Mouse (Mus musculus) embryonic facial prominence, embryonic 10.5 days (tissue): Measurements from ENCODE around the gene Synj1. TPM values are rescaled to one million over a fixed set of nuclear protein-coding genes. Genes with fewer than 3 reads are reported as not detected.

Experiments
- DNase-seq: peaks from one replicate; pipeline ENCODE4 v3.0.0-alpha.2; 2017; ENCODE audit warnings: low spot score
- H3K27ac ChIP-seq: fragments of 300-500 bp; sonication (generic); replicated peaks from 2 replicates; pipeline ENCODE4 v1.5.1; 2016; ENCODE audit warnings: mild to moderate bottlenecking
- H3K27me3 ChIP-seq: fragments of 300-500 bp; sonication (generic); replicated peaks from 2 replicates; pipeline ENCODE4 v1.6.1; 2016; ENCODE audit warnings: low read depth, mild to moderate bottlenecking; ENCODE audit not compliant: poor library complexity, severe bottlenecking
- H3K36me3 ChIP-seq: fragments of 300-500 bp; sonication (generic); replicated peaks from 2 replicates; pipeline ENCODE4 v1.6.1; 2016; ENCODE audit warnings: mild to moderate bottlenecking, moderate library complexity
- H3K4me1 ChIP-seq: fragments of 300-500 bp; sonication (generic); 2 replicates; pipeline ENCODE4 v1.6.1; 2016
- H3K4me3 ChIP-seq: fragments of 300-500 bp; sonication (generic); 2 replicates; pipeline ENCODE4 v1.5.1; 2016; ENCODE audit warnings: mild to moderate bottlenecking, moderate library complexity
- H3K9me3 ChIP-seq: fragments of 300-500 bp; sonication (generic); 2 replicates; pipeline ENCODE4 v1.6.1; 2016; ENCODE audit warnings: mild to moderate bottlenecking
- WGBS: fragments of 180-500 bp; shearing (Covaris S2); methylation state at CpG from one replicate; pipeline ENCODE4 v1.1.7; 2016; 5-methylcytosine and 5-hydroxymethylcytosine counted together
- polyA plus RNA-seq: library from polyadenylated mRNA; unstranded; fragments of >200 nt; fragmentation: Nextera tagmentation; extraction: Ambion mirVana; gene quantifications from 2 replicates; pipeline ENCODE4 v1.2.1, GENCODE M21; 2016

Synj1 gene
- polyA plus RNA-seq, 1 experiment from 2014 or later = 11.6 TPM

DNA sequence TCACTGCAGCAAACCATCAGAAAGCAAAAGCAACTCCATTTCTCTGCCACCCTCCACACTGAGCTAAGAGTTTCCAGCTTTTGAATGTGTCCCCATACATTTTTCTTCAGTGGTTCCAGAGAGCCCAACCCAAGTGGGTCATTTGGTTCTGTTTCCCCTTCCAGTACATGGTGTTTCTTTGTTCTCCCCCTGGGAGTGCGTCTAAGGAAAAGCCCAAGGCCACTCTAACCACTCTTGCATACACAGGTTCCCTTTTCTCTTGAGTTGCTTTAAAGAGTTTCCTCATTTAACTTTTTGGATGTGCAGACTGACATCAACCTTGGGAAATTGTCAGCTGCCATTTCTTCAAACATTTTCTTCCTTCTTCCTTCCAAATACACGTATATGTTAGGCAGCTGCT, 10.0 kb downstream of the Synj1 start:
- no peaks in the 10 kb centered on the region for H3K27me3 ChIP-seq
- H3K27ac ChIP-seq = no peak overlapping the region
- WGBS = 88% methylated on average over 2 of the region's 2 CpGs
- H3K9me3 ChIP-seq = no peaks in the 10 kb centered on the region
- no peak for DNase-seq
- H3K36me3 ChIP-seq = 0 out of 2 replicates have a peak, but pooled peaks cover 5% of the 10 kb centered on the region
- H3K4me1 ChIP-seq = no peaks in the 10 kb centered on the region
- H3K4me3 ChIP-seq = no peak overlapping the region

DNA sequence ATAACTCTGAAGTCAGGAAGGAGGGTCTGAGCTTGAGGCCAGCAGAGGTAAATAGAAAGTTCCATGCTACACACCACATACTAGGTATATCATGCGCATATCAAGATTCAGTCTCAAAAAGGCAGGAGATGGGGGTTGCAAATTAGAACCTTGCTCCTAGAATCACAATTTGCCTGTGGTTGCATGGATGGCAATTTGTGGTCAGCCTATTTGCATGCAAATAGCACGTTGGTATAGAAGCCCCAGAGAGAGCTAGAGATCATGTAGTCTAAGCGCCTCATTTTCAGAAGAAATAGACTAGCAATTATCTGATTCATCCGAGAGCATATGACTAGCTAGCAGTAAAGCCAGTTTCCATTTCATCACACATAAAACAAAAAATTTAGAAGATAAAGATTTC, 11.3 kb downstream of the Synj1 start:
- Histone ChIP-seq H3K36me3 (0 out of 2 replicates have a peak, but pooled peaks cover 5% of the 10 kb centered on the region), H3K27ac (no peak overlapping the region), H3K9me3 (no peaks in the 10 kb centered on the region), H3K27me3 (no peaks in the 10 kb centered on the region), H3K4me3 (no peak overlapping the region), H3K4me1 (peaks cover 5% of the 10 kb centered on the region; the same call in 1 of the 2 replicates)
- 80% methylated on average over 4 of the region's 4 CpGs for whole genome bisulfite sequencing
- DNase-seq = no peak

- H3K27me3 ChIP-seq = no peaks in the 10 kb centered on the region
- H3K27ac ChIP-seq = no peak overlapping the region
- no peaks in the 10 kb centered on the region for H3K9me3 ChIP-seq
- H3K4me1 ChIP-seq = peaks cover 5% of the 10 kb centered on the region; the same call in 1 of the 2 replicates
- H3K36me3 ChIP-seq = no peaks in the 10 kb centered on the region
- no peak overlapping the region for H3K4me3 ChIP-seq
- DNase-seq = no peak
- WGBS = 92% methylated on average over 3 of the region's 3 CpGs
Observed at GRCm38 (mm10) chr16:90997822-90998221, 13.3 kb downstream of the Synj1 start.

DNA sequence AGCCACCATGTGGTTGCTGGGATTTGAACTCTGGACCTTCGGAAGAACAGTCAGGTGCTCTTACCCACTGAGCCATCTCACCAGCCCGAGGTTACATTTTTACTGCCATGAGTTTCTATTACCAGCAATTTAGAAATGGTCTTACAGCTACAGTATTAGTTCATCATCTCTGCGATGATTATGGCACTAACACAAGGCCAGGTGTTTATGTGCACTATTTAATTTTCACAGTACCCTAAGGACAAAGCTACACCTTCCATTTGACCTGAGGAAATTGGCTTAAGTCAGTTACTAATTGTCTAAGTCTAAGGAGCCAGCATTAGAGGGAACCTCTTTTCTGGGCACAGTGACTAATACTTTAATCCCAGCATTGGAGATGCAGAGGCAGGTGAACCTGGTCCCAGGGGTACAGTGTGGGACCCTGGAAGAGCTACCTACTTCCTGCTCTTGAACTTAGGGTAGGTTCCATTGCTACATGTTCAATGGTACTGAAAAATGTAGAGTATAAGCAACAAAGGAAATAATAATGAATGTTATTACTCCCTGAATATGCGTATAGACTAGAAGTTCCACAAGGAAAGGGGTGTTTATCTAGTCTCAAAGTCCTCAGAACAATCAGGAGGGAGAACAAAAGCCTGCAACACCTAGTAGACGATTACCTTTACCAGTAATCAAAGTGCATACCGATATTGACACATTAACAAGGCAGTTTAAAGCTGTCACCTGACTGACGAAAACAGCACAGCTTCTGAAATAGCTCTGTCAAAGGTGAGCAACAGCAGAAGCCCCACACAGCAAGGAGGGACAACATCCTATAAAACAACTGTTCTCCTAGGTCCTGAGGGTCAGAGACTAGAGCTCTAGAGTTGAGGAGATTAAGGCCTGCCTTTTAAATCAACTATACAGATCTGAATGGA, 14.5 kb downstream of the Synj1 start:
- Histone ChIP-seq H3K27ac (no peak overlapping the region), H3K4me3 (no peak overlapping the region), H3K36me3 (no peaks in the 10 kb centered on the region), H3K4me1 (peaks cover 5% of the 10 kb centered on the region; the same call in 1 of the 2 replicates), H3K27me3 (no peaks in the 10 kb centered on the region), H3K9me3 (no peaks in the 10 kb centered on the region)
- 86% methylated on average over 7 of the region's 7 CpGs for WGBS
- DNase-seq = no peak

- no peak for DNase-seq
- peaks cover 5% of the 10 kb centered on the region; the same call in 1 of the 2 replicates for H3K4me1 ChIP-seq
- H3K27me3 ChIP-seq = no peaks in the 10 kb centered on the region
- 78% methylated on average over 5 of the region's 5 CpGs for WGBS
- no peak overlapping the region for H3K27ac ChIP-seq
- H3K36me3 ChIP-seq = peaks cover 6% of the 10 kb centered on the region; the same call in 1 of the 2 replicates
- H3K9me3 ChIP-seq = no peaks in the 10 kb centered on the region
- H3K4me3 ChIP-seq = no peak overlapping the region
Observed at GRCm38 (mm10) chr16:90995498-90995897, 15.6 kb downstream of the Synj1 start.

- WGBS = 73% methylated on average over 4 of the region's 4 CpGs
- Histone ChIP-seq H3K27ac (no peak overlapping the region), H3K4me1 (peaks cover 5% of the 10 kb centered on the region; the same call in 1 of the 2 replicates)
Observed at GRCm38 (mm10) chr16:90995023-90995422, 16.1 kb downstream of the Synj1 start.

GRCm38 (mm10) chr16:90989162-90989561, 21.9 kb downstream of the Synj1 start:
- Histone ChIP-seq H3K4me3 (no peak overlapping the region), H3K36me3 (peaks cover 9% of the 10 kb centered on the region; the same call in 1 of the 2 replicates), H3K9me3 (no peaks in the 10 kb centered on the region), H3K27ac (no peak overlapping the region), H3K4me1 (no peaks in the 10 kb centered on the region), H3K27me3 (no peaks in the 10 kb centered on the region)
- DNase-seq = no peak
- WGBS = 94% methylated on average over 8 of the region's 8 CpGs

More at GRCm38 (mm10) chr16:90995023-90995422, 16.1 kb downstream of the Synj1 start:
- H3K27me3 ChIP-seq = no peaks in the 10 kb centered on the region
- DNase-seq = no peak
- no peak overlapping the region for H3K4me3 ChIP-seq
- H3K9me3 ChIP-seq = no peaks in the 10 kb centered on the region
- peaks cover 9% of the 10 kb centered on the region; the same call in 1 of the 2 replicates for H3K36me3 ChIP-seq

- no peaks in the 10 kb centered on the region for H3K4me1 ChIP-seq
- no peak for DNase-seq
- 94% methylated on average over 3 of the region's 3 CpGs for WGBS
- no peaks in the 10 kb centered on the region for H3K9me3 ChIP-seq
- H3K36me3 ChIP-seq = peaks cover 9% of the 10 kb centered on the region; the same call in 1 of the 2 replicates
- H3K27me3 ChIP-seq = no peaks in the 10 kb centered on the region
- H3K4me3 ChIP-seq = no peak overlapping the region
- H3K27ac ChIP-seq = no peak overlapping the region
Observed at GRCm38 (mm10) chr16:90988665-90989064, 22.4 kb downstream of the Synj1 start.

GRCm38 (mm10) chr16:90988039-90988438, 23.1 kb downstream of the Synj1 start:
- Histone ChIP-seq H3K4me3 (no peak overlapping the region), H3K9me3 (no peaks in the 10 kb centered on the region), H3K27ac (no peak overlapping the region), H3K4me1 (no peaks in the 10 kb centered on the region), H3K36me3 (peaks cover 9% of the 10 kb centered on the region; the same call in 1 of the 2 replicates), H3K27me3 (no peaks in the 10 kb centered on the region)
- WGBS = 91% methylated on average over 8 of the region's 8 CpGs
- DNase-seq = no peak

DNA sequence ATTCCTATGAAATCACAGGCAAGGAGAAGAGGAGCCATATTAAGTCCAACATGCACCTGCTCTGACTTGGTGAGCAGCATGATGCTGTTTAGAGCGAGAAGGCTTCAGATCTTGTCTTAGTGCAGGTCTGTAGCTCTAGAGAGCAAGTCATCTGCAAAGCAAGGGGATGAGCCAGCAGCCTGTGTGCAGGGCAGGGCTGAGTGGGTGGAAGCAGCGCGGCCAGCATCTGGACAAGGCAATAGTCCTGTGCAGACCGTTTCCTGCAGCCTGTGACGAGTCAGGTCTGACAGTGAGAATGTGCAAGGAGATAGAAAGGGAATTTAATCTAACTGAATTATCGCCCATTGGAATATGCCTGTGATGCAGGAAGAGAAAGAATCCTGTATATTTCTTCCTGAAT, 40.1 kb downstream of the Synj1 start:
- WGBS = 87% methylated on average over 6 of the region's 6 CpGs
- Histone ChIP-seq H3K27ac (no peak overlapping the region), H3K36me3 (peaks cover 22% of the 10 kb centered on the region; the same call in 1 of the 2 replicates), H3K27me3 (no peaks in the 10 kb centered on the region), H3K4me3 (no peak overlapping the region), H3K9me3 (no peaks in the 10 kb centered on the region), H3K4me1 (no peaks in the 10 kb centered on the region)
- no peak for DNase-seq

DNA sequence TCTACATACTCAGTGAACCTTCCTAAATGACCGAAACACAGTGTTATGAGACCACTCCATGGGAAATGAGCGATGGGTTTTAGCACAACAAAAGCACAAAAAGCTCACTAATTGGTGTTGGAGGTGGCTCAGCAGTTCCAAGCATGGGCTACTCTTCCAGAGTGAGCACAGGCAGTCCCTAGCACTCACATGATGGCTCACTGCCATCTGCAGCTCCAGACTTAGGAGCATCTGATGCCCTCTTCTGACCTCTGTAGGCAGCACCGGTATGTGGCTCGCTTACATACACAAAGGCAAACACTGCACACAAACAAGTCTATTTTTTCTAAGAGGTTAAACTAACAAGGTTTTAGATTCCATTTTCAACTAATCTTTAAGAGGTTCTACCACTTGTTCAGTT, 44.9 kb downstream of the Synj1 start:
- WGBS = 73% methylated on average over 4 of the region's 4 CpGs

DNA sequence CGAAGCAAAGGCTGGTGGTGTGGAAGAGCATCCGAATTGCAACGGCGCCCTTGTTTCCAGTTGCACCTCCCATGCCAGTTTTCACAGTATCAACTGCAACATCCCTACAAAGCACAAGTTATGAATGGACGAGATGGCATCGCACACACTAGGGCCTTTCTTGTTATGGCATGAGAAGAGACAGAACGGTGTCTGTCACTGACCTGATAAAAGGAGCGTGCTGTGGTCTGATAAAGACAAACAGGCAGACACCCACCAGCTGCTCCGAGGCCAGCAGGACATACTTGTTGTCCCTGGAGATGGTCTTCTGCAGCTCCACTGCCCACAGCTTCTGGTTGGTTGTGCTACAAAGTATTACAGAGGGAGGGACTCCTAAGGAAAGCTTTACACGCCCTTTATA, 46.8 kb downstream of the Synj1 start:
- DNase-seq = no peak
- Histone ChIP-seq H3K4me3 (no peak overlapping the region), H3K27ac (no peak overlapping the region), H3K36me3 (peaks cover 27% of the 10 kb centered on the region), H3K4me1 (no peaks in the 10 kb centered on the region), H3K27me3 (no peaks in the 10 kb centered on the region), H3K9me3 (no peaks in the 10 kb centered on the region)
- WGBS = 88% methylated on average over 10 of the region's 10 CpGs

More for the DNA sequence above, 44.9 kb downstream of the Synj1 start:
- H3K4me3 ChIP-seq = no peak overlapping the region
- H3K36me3 ChIP-seq = peaks cover 30% of the 10 kb centered on the region
- no peak for DNase-seq
- H3K27ac ChIP-seq = no peak overlapping the region
- no peaks in the 10 kb centered on the region for H3K27me3 ChIP-seq
- no peaks in the 10 kb centered on the region for H3K4me1 ChIP-seq
- H3K9me3 ChIP-seq = no peaks in the 10 kb centered on the region

DNA sequence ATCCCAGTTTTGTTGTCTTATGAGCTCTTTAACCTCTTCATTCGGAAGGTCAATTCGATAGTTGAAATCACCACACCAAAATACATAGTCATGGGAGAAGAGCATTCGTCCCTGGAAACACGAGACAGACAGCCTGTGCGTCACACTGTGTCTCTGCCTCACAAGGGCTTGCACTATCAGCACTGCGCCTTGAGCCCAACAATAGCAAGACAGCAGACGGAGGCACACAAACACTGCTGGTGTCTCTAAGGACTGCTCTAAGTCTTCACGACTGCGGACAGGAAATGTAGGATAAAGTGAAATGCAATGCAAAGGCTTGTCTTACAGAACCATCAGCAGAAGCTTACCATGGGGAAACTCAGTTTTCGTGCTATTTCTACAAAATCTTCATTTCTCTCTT, 47.2 kb downstream of the Synj1 start:
- peaks cover 23% of the 10 kb centered on the region for H3K36me3 ChIP-seq
- no peaks in the 10 kb centered on the region for H3K4me1 ChIP-seq
- no peaks in the 10 kb centered on the region for H3K27me3 ChIP-seq
- H3K27ac ChIP-seq = no peak overlapping the region
- no peaks in the 10 kb centered on the region for H3K9me3 ChIP-seq
- DNase-seq = no peak
- WGBS = 88% methylated on average over 10 of the region's 10 CpGs
- no peak overlapping the region for H3K4me3 ChIP-seq
